Mouse (Mus musculus): ENCODE data around the gene Mymk. TPM values are rescaled to one million over a fixed set of nuclear protein-coding genes. Genes with fewer than 3 reads are reported as not detected.

Gene Mymk
- polyA plus RNA-seq, 1 experiment from 2014 or later: 36.7 TPM

DNA sequence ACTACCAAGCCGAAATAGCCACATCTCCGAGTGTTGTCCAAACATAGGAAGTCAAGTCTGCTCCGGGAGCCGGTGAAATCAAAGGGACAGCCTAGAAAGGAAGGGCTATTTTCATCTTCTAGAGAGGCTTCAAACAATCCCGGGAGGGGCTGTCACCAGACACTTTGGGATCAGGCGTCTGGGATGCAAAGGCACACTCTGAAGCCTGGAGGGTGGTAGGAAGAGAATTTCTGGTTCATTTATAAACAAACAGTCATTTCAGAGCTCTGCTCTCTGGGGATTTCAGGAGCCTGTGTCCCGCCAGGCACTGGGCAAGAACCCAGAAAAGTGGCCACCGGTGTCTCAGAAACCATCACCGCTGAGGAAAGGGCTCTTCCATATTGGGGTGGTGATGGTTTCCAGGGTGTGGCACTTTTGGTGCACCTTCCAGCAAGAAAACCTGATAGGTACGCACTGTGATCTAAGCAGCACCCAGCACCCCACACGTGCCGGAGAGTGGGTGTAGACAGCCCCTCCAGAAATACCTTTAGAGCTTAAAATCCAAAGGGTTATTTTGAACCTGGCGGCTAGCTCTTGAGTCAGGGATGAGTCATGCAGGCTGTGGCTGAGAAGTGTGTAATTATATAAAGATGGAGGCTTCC, 24.5 kb upstream of the Mymk start:
- 49% methylated on average over 13 of the region's 13 CpGs for WGBS
- no peaks in the 10 kb centered on the region for H3K36me3 ChIP-seq
- H3K4me3 ChIP-seq: no peak overlapping the region
- H3K4me1 ChIP-seq: peaks cover 28% of the 10 kb centered on the region
- no peak overlapping the region for H3K9ac ChIP-seq
- no peak overlapping the region for H3K27ac ChIP-seq
- no peaks in the 10 kb centered on the region for H3K9me3 ChIP-seq
- H3K27me3 ChIP-seq: 0 out of 2 replicates have a peak, but pooled peaks cover 5% of the 10 kb centered on the region
- H3K4me2 ChIP-seq: no peak overlapping the region
- ATAC-seq (ENCODE audit: insufficient number of reproducible peaks, low FRiP score, low TSS enrichment, low read depth): no peak

DNA sequence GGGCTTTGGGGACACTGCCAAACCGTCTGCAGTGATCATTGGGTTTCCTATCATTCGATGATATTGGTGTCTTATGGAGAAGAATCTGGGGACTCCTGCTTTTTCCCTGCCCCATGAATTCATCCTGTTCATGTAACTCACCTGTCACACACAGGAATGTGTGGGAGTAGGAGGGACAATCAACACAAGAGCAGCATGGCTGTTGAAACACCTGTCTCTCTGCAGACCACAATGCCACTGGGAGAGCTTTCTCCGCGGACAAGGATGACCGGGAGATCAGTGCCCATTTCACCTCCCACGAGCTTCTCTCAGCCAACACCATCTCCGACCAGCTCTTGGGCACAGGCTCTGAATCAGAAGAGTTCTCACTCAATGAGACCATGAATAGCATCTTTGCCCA, 23.2 kb upstream of the Mymk start:
- WGBS: 90% methylated on average over 7 of the region's 7 CpGs
- H3K4me1 ChIP-seq: peaks cover 28% of the 10 kb centered on the region
- no peak overlapping the region for H3K4me2 ChIP-seq
- H3K9me3 ChIP-seq: no peaks in the 10 kb centered on the region
- H3K9ac ChIP-seq: no peak overlapping the region
- no peaks in the 10 kb centered on the region for H3K36me3 ChIP-seq
- ATAC-seq (ENCODE audit: insufficient number of reproducible peaks, low FRiP score, low TSS enrichment, low read depth): no peak
- no peak overlapping the region for H3K27ac ChIP-seq
- 0 out of 2 replicates have a peak, but pooled peaks cover 5% of the 10 kb centered on the region for H3K27me3 ChIP-seq
- no peak overlapping the region for H3K4me3 ChIP-seq

DNA sequence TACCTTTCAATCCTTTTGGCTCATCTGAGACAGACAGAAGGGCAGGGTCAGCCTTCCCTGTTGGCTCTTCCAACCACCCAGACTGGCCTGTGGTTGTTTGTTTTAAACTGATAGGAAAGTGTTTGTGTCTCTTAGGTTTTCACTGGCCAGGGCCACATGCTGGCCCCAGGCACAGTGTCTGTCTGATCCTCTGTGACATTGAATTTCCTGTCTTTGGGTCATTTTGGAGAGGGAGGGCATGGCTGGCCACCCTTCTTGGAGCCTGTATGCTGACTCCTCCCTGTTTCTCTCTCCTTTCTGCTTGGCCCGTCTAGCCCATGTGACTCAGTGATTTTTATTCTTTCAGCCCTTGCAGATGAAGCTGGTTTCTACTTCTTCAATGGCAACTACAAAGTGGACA, 17.3 kb upstream of the Mymk start:
- WGBS: 82% methylated on average over 1 of the region's 1 CpGs
- no peak overlapping the region for H3K4me2 ChIP-seq
- peaks cover 39% of the 10 kb centered on the region for H3K4me1 ChIP-seq
- ATAC-seq (ENCODE audit: insufficient number of reproducible peaks, low FRiP score, low TSS enrichment, low read depth): no peak
- H3K36me3 ChIP-seq: no peaks in the 10 kb centered on the region
- no peaks in the 10 kb centered on the region for H3K27me3 ChIP-seq
- no peak overlapping the region for H3K4me3 ChIP-seq
- no peak overlapping the region for H3K27ac ChIP-seq
- no peaks in the 10 kb centered on the region for H3K9me3 ChIP-seq
- no peak overlapping the region for H3K9ac ChIP-seq

DNA sequence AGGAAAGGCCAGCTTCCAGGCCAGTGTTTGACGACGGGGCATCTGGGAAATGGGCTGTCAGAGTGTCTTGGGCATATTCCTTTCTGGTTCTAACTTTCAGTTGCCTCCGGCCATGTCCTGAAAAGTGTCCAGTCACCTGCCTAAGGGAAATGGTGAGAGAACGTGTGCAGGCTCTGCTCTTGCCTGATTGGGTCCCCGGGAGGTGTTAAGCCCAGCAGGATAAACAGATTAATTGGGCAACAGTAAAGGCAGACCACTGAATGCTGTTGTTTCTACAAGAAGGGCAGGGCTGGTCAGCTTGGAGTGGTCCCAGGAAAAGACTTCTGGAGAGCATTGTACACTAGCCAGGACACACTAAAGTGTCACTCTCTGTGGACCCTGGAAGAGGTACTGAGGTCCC, 16.7 kb upstream of the Mymk start:
- no peak overlapping the region for H3K9ac ChIP-seq
- no peaks in the 10 kb centered on the region for H3K27me3 ChIP-seq
- WGBS: 58% methylated on average over 5 of the region's 5 CpGs
- ATAC-seq (ENCODE audit: insufficient number of reproducible peaks, low FRiP score, low TSS enrichment, low read depth): no peak
- H3K27ac ChIP-seq: no peak overlapping the region; the same call in 1 of the 2 replicates
- H3K4me2 ChIP-seq: no peak overlapping the region
- H3K4me1 ChIP-seq: peaks cover 44% of the 10 kb centered on the region
- no peaks in the 10 kb centered on the region for H3K36me3 ChIP-seq
- no peaks in the 10 kb centered on the region for H3K9me3 ChIP-seq
- no peak overlapping the region for H3K4me3 ChIP-seq

DNA sequence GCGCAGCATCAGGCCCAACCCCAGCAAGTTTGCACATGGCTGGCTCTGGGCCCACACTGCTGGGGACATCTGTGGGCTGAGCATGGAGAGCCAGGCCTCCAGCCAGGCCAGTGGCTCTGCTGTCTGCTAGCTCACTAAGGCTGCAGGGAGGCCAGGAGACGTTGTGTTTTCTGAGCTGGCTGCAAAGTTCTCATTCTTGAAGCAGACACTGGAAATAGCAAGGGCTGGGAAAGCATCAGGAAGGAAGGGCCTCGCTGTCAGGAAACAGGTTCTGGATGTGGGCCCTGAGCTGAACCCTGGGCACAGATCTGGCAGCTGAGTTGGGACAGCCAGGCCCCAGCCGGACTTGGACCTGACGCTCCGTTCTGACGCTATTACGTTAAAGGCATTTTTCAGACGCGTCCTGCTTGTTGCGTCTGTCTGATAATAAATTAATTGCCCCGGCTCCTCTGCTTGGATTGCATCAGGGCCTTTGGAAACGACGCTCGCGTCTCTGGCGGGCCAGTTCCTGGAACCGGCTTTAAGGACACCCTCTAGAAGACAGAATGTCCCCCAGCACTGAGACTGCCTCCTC, 16.2 kb upstream of the Mymk start:
- peak overlapping the region; percentile 24; the same call in 1 of the 2 replicates for H3K27ac ChIP-seq
- peaks cover 44% of the 10 kb centered on the region for H3K4me1 ChIP-seq
- H3K27me3 ChIP-seq: peaks cover 1% of the 10 kb centered on the region; the same call in 1 of the 2 replicates
- no peaks in the 10 kb centered on the region for H3K36me3 ChIP-seq
- H3K9me3 ChIP-seq: no peaks in the 10 kb centered on the region
- no peak overlapping the region for H3K4me3 ChIP-seq
- no peak overlapping the region for H3K9ac ChIP-seq
- WGBS: 45% methylated on average over 18 of the region's 18 CpGs
- ATAC-seq (ENCODE audit: insufficient number of reproducible peaks, low FRiP score, low TSS enrichment, low read depth): no peak; the same call in 1 of the 2 replicates
- H3K4me2 ChIP-seq: no peak overlapping the region

DNA sequence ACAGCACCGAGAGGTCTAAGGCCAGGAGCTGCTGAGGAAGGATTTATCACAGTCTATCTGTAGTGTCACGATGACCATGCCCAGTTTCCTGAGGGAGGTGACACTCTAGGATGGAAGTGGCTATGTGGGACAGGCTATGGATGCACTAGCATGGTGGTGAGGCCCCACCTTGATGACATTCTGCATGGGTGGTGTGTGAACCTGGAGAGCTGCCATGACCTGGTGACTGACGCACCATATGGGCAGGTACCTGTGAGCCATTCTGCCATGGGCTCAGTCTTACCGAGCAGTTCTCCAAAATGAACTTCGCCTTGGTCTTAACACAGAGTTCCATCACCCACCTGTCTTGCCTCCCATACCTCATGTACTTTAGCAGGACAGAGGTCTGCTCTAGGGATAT, 15.6 kb upstream of the Mymk start:
- Histone ChIP-seq H3K27me3 (peaks cover 4% of the 10 kb centered on the region; the same call in 1 of the 2 replicates), H3K27ac (no peak overlapping the region), H3K9me3 (no peaks in the 10 kb centered on the region), H3K4me2 (no peak overlapping the region), H3K4me3 (no peak overlapping the region), H3K36me3 (no peaks in the 10 kb centered on the region), H3K4me1 (peaks cover 44% of the 10 kb centered on the region), H3K9ac (no peak overlapping the region)
- no peak for ATAC-seq (ENCODE audit: insufficient number of reproducible peaks, low FRiP score, low TSS enrichment, low read depth)
- 79% methylated on average over 5 of the region's 5 CpGs for WGBS

DNA sequence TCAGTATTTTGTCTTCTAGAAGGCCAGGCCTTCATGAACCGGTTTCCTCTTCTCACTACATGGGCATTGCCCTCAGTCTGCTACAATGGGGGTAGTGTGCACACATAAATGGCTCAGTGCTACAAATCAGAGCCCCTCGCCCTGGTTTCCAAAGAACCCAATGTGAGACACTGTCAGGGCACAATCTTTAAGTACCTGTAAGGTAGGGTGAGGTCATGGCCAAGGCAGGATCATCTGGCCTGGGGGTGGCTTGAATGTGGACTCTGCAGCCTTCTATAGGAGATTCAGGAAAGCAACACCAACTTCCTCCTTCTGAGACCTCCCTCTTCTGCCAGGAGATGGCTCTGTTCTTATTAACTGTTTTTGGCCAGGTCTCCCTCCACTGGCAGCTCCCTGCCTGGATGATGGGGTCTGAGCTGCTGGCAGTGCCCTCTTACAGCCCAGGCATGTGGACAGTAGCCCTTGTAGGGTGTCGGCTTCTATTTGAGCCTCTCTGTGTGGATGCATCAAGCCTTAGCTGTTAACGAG, 14.6 kb upstream of the Mymk start:
- Histone ChIP-seq H3K27me3 (peaks cover 10% of the 10 kb centered on the region; the same call in 1 of the 2 replicates), H3K36me3 (no peaks in the 10 kb centered on the region), H3K4me2 (no peak overlapping the region), H3K9me3 (no peaks in the 10 kb centered on the region), H3K4me3 (no peak overlapping the region), H3K4me1 (peaks cover 44% of the 10 kb centered on the region), H3K27ac (no peak overlapping the region), H3K9ac (no peak overlapping the region)
- WGBS: 81% methylated on average over 4 of the region's 4 CpGs
- no peak for ATAC-seq (ENCODE audit: insufficient number of reproducible peaks, low FRiP score, low TSS enrichment, low read depth)

DNA sequence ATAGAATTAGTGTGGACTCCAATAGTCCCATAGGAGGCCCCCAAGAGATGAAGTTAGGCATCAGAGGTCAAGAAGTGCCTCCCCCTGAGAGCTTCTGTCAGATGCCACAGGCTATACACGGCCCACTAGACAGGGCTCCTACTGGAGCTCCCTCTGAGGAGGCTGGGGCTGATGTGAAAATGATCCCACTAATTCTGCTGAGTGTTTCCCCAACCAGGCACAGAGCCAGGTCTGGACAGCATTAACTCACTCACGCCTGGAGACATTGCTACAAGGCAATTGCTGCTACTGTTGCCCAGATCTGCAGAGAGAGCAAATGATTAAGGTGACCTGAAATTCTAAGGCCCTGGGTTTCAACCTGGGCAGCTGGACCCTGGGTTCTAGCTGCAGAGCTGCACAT, 13.8 kb upstream of the Mymk start:
- ATAC-seq (ENCODE audit: insufficient number of reproducible peaks, low FRiP score, low TSS enrichment, low read depth): no peak
- H3K9ac ChIP-seq: no peak overlapping the region
- no peak overlapping the region for H3K27ac ChIP-seq
- H3K4me1 ChIP-seq: peaks cover 47% of the 10 kb centered on the region
- 7% methylated on average over 2 of the region's 2 CpGs for WGBS
- no peaks in the 10 kb centered on the region for H3K9me3 ChIP-seq
- no peak overlapping the region for H3K4me3 ChIP-seq
- H3K27me3 ChIP-seq: peaks cover 13% of the 10 kb centered on the region; the same call in 1 of the 2 replicates
- H3K36me3 ChIP-seq: no peaks in the 10 kb centered on the region
- H3K4me2 ChIP-seq: no peak overlapping the region

DNA sequence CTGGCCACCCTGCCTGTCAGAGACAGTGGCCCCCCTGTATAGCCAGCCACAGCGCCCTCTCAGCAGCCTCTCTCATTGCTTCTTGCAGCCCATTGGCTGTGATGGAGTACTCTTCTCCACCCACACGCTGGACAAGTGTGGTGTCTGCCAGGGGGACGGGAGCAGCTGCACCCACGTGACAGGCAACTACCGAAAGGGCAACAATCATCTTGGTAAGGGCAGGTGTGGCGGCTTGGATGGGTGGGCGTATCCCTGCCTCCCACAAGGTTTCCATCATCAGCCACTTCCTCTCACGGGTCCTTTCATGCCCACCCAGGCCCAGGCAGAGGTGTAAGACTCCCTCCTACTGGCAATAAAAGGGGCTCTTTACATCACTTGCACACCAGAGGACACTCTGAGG, 13.0 kb upstream of the Mymk start:
- H3K27me3 ChIP-seq: peaks cover 13% of the 10 kb centered on the region; the same call in 1 of the 2 replicates
- H3K36me3 ChIP-seq: no peaks in the 10 kb centered on the region
- H3K4me1 ChIP-seq: peaks cover 50% of the 10 kb centered on the region
- no peak overlapping the region for H3K9ac ChIP-seq
- H3K4me2 ChIP-seq: no peak overlapping the region
- 27% methylated on average over 8 of the region's 8 CpGs for WGBS
- H3K4me3 ChIP-seq: no peak overlapping the region
- H3K9me3 ChIP-seq: no peaks in the 10 kb centered on the region
- H3K27ac ChIP-seq: no peak overlapping the region
- ATAC-seq (ENCODE audit: insufficient number of reproducible peaks, low FRiP score, low TSS enrichment, low read depth): no peak

DNA sequence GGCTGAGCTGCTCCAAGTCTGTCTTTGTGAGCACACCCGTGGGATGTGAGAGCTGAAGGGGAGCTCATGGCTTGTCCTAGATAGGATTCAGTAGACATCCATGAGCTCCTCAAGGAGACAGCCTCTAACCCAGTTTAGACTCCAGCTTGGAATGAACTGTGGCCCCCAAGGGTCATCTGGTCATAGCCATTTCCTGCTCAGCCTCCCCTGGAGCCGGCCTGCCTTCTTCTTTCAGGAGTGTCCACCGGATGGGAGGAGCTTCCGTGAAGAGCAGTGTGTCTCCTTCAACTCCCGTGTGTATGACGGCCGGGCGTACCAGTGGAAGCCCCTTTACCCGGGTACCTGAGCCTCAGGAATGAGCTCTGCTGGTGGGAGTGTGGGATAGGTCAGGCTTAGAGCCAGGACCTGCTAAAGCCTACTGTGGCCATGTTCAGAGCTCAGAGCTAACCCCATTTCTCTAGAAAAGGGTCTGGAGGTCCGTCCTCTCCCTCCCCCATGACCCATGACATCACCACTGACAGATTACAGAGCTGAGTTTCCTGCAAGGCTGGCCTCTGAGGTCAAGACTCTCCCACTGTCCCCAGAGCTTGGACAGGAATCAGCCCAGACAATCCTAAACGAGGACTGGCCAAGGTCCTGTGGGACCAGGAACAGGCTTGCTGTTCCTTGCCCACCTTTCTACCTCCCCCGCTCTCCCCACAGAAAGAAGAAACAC, 11.9 kb upstream of the Mymk start:
- no peak overlapping the region for H3K9ac ChIP-seq
- 66% methylated on average over 12 of the region's 12 CpGs for WGBS
- no peak overlapping the region for H3K27ac ChIP-seq
- H3K36me3 ChIP-seq: no peaks in the 10 kb centered on the region
- peaks cover 13% of the 10 kb centered on the region; the same call in 1 of the 2 replicates for H3K27me3 ChIP-seq
- H3K9me3 ChIP-seq: no peaks in the 10 kb centered on the region
- no peak for ATAC-seq (ENCODE audit: insufficient number of reproducible peaks, low FRiP score, low TSS enrichment, low read depth)
- H3K4me2 ChIP-seq: no peak overlapping the region
- H3K4me1 ChIP-seq: peaks cover 60% of the 10 kb centered on the region
- H3K4me3 ChIP-seq: no peak overlapping the region

DNA sequence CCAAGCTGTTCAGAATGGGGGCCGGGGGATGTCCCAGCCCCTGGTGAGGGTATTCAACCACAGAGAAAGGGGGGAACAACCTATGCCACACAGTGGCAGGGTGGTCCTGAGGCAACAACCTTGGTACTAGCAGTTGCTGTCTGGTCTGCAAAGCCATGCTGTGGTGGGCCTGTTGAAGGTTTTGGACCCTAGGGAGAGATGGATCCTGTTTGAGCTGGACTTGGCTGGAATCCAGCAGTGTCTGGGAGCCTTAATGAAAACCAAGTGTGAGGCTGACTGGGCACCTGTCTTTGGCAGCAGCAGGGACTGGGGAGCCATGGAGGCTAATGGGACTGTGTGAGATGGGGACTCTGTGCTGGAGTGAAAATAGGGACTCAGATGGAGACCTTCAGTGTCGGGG, 7.7 kb upstream of the Mymk start:
- Histone ChIP-seq H3K4me2 (peak overlapping the region; percentile 33), H3K9me3 (no peaks in the 10 kb centered on the region), H3K4me3 (peak overlapping the region; percentile 14), H3K4me1 (peaks cover 61% of the 10 kb centered on the region), H3K27ac (peak overlapping the region; percentile 48), H3K27me3 (peaks cover 20% of the 10 kb centered on the region), H3K36me3 (no peaks in the 10 kb centered on the region), H3K9ac (no peak overlapping the region)
- 17% methylated on average over 2 of the region's 2 CpGs for WGBS
- peak; percentile 1; the same call in 1 of the 2 replicates for ATAC-seq (ENCODE audit: insufficient number of reproducible peaks, low FRiP score, low TSS enrichment, low read depth)

DNA sequence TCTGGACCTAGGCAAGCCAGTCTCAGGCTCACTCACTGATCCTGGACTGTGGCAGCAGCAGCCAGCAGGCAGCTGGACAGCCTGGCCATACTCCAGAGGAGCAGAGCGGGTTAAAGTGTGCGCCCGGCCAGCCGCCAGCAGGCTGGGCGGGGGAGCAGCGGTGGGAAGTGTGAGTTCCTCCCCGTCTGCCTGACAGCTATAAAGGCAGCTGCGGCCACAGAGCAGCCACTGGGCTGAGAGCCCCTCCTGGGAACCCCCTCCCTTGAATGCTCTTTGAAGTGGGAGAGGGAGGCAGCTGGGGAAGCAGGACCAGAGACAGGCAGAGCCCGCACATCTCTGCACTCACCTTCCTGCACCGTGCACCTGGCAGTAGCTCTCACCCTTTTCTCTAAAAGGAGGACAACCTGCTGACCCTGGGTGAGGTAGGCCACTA, 7.2 kb upstream of the Mymk start, which contains the start of gene Adamtsl2:
Gene Adamtsl2 (plus strand): TSS at position 228 of the 433 bp plus-strand sequence.
- H3K4me3 ChIP-seq: peak within 1 kb of the TSS; percentile 14
- H3K9me3 ChIP-seq: no peaks in the 10 kb centered on the region
- ATAC-seq (ENCODE audit: insufficient number of reproducible peaks, low FRiP score, low TSS enrichment, low read depth): peak; percentile 37
- H3K27me3 ChIP-seq: peaks cover 20% of the 10 kb centered on the region
- no peaks in the 10 kb centered on the region for H3K36me3 ChIP-seq
- peaks cover 61% of the 10 kb centered on the region for H3K4me1 ChIP-seq
- WGBS: 0% methylated on average over 10 of the region's 10 CpGs
- no peak within 1 kb of the TSS for H3K9ac ChIP-seq
- H3K4me2 ChIP-seq: peak within 1 kb of the TSS; percentile 33
- H3K27ac ChIP-seq: peak within 1 kb of the TSS; percentile 48

All from limb, embryonic 15.5 days (tissue).